Mouse (Mus musculus) olfactory bulb, adult 2 months (tissue): ENCODE measurements at regions not wholly inside any gene's neighbourhood (a gene's known extent, or its start where the extent isn't known, plus 50 kb on each side); places are given as distances from the start of the nearest gene placed in this dataset.

ENCODE experiments used
- H3K27ac ChIP-seq: fragments of 200-500 bp; 2 replicates; pipeline ENCODE4 v1.5.1; 2012; ENCODE audit warnings: low read depth, low read length; ENCODE audit not compliant: insufficient read depth
- H3K4me1 ChIP-seq: fragments of 200-500 bp; 2 replicates; pipeline ENCODE4 v1.6.1; 2012; ENCODE audit warnings: low read length; ENCODE audit not compliant: control insufficient read depth, insufficient read depth
- H3K4me3 ChIP-seq: fragments of 200-500 bp; 2 replicates; pipeline ENCODE4 v1.5.1; 2012; ENCODE audit warnings: mild to moderate bottlenecking, low read depth, low read length, moderate library complexity; ENCODE audit not compliant: insufficient read depth
- CTCF ChIP-seq: fragments of 200-500 bp; IDR thresholded peaks from 2 replicates; pipeline ENCODE4 v1.5.1; 2012; ENCODE audit warnings: low read depth, mild to moderate bottlenecking, low read length, moderate library complexity; ENCODE audit not compliant: insufficient read depth
- POLR2A ChIP-seq: fragments of 200-500 bp; IDR thresholded peaks from 2 replicates; pipeline ENCODE4 v1.6.1; 2012; ENCODE audit warnings: mild to moderate bottlenecking, low read depth, low read length, moderate library complexity; ENCODE audit not compliant: insufficient read depth
- WGBS: fragments of 180-500 bp; shearing (Covaris S2); methylation state at CpG from one replicate; pipeline ENCODE4 v1.1.7; 2018; 5-methylcytosine and 5-hydroxymethylcytosine counted together

- no peak overlapping the region for H3K27ac ChIP-seq
These were observed 367.0 kb upstream of the Ercc4 start for GRCm38 (mm10) chr16:12742472-12742871.

GRCm38 (mm10) chr16:12753181-12753580 is 356.3 kb upstream of the Ercc4 start:
- Histone ChIP-seq H3K27ac (no peak overlapping the region), H3K4me1 (no peaks in the 10 kb centered on the region), H3K4me3 (no peak overlapping the region)
- TF ChIP-seq CTCF = no peak
- TF ChIP-seq POLR2A = no peak
- 97% methylated on average over 3 of the region's 3 CpGs for WGBS

More at GRCm38 (mm10) chr16:12742472-12742871, 367.0 kb upstream of the Ercc4 start:
- TF ChIP-seq CTCF (no peak), POLR2A (no peak)
- Histone ChIP-seq H3K4me1 (no peaks in the 10 kb centered on the region), H3K4me3 (no peak overlapping the region)

DNA sequence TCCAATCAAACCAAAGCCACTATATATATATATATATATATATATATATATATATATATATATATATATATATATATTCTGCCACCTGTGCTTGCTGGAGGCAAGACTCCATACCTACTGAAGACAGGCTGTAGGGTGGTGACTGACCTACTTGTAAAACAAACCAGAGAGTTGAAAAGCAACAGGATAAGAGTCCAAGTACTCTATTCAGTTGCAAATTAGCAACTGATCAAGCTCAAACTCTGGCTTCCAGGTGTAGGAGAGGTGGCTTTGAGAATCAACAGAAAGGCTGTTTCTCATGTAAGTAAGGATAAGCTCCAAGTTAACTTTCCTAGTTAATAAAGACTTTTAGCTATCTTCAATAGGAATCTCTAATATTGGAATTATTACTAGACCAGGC is 355.1 kb upstream of the Ercc4 start:
- no peaks in the 10 kb centered on the region for H3K4me1 ChIP-seq
- H3K4me3 ChIP-seq = no peak overlapping the region
- no peak overlapping the region for H3K27ac ChIP-seq
- TF ChIP-seq CTCF = no peak
- TF ChIP-seq POLR2A = no peak

DNA sequence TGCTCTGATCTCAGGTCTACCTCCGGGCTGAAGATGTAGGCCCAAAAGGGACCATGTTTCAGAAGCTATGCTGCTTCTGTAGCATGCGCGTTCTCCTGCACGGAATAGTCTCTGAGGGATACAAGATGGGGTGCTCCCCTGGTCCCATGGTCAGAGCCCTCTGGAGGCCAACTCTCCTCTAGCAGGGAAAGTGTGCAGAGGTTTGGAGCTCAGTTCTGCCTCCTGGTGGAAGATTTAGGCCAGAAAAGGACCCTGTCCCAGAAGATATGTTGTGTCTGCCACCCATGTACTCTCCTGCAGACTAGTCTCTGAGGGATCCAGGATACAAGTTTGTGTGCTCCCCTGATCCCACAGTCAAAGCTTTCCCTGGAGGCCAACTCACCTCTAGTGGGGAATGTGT is 350.9 kb upstream of the Ercc4 start:
- no peak overlapping the region for H3K27ac ChIP-seq
- H3K4me1 ChIP-seq = no peaks in the 10 kb centered on the region
- TF ChIP-seq CTCF = no peak
- TF ChIP-seq POLR2A = no peak
- H3K4me3 ChIP-seq = no peak overlapping the region
- WGBS = 92% methylated on average over 4 of the region's 4 CpGs

DNA sequence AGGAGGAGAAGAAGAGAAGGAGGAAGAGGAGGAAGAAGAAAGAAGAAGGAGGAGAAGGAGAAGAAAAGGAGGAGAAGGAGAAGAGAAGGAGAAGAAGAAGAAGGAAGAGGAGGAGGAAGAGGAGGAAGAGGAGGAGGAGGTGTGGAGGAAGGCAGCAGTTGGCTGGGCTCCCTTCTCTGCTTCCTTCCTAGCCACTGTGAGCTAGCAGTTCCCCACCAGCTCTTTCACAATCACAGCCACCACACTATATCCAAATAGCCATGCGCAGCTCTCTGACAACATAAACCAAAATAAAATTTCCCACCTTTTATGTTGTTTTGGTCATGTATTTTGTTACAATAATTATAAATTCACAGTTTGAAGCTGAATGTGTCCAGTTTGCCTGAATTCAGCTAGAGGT is 345.3 kb upstream of the Ercc4 start:
- H3K4me1 ChIP-seq = no peaks in the 10 kb centered on the region
- WGBS = 92% methylated on average over 1 of the region's 1 CpGs
- TF ChIP-seq POLR2A = no peak
- no peak for TF ChIP-seq CTCF
- no peak overlapping the region for H3K27ac ChIP-seq
- no peak overlapping the region for H3K4me3 ChIP-seq

- no peak overlapping the region for H3K4me3 ChIP-seq
- H3K4me1 ChIP-seq = no peaks in the 10 kb centered on the region
- TF ChIP-seq POLR2A (no peak), CTCF (no peak)
- no peak overlapping the region for H3K27ac ChIP-seq
- 65% methylated on average over 1 of the region's 1 CpGs for WGBS
These were observed 344.9 kb upstream of the Ercc4 start for GRCm38 (mm10) chr16:12764608-12765007.

- no peaks in the 10 kb centered on the region; the same call in 1 of the 2 replicates for H3K4me1 ChIP-seq
- TF ChIP-seq CTCF (no peak), POLR2A (no peak)
- no peak overlapping the region for H3K27ac ChIP-seq
- H3K4me3 ChIP-seq = no peak overlapping the region
- WGBS = 97% methylated on average over 7 of the region's 7 CpGs
These were observed 342.6 kb upstream of the Ercc4 start for GRCm38 (mm10) chr16:12766846-12767245.

DNA sequence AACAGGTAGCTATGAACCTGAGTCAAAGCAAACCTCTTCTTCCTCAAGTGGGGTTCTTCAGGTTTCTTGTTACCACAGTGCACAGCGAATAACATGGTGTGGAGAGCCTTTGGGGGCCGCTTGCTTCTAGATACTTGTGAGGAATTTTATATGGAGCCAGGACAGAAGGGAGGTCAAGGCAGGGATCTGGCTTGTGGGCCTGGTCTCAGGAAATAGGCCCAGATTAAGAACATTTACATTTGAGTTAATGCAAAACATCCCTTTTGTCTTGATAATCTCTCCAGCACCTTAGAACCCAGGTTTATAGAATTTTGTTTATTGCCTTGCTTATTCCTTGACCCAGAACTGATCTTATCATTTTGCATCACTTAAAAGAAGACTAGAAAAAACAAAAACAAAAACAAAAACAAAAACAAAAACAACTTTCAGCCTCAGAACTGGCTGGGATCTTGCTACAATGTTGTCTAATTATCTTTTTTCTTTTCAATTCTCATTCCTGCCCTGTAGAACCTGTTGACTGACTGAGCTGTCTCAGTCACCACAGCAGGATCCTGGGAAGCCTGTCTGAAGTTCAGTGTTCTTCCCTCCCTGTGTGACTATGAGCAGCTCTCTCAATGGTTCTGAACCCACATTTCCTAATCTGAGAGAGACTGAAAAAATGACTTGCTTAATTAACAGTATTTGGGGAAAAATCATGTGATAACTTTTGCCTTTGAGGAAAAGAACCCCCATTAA is 341.2 kb upstream of the Ercc4 start:
- 95% methylated on average over 2 of the region's 2 CpGs for WGBS
- TF ChIP-seq POLR2A (no peak), CTCF (no peak)
- no peaks in the 10 kb centered on the region; the same call in 1 of the 2 replicates for H3K4me1 ChIP-seq

GRCm38 (mm10) chr16:12770482-12770881 is 339.0 kb upstream of the Ercc4 start:
- Histone ChIP-seq H3K27ac (no peak overlapping the region), H3K4me3 (no peak overlapping the region), H3K4me1 (no peaks in the 10 kb centered on the region; the same call in 1 of the 2 replicates)
- TF ChIP-seq POLR2A = no peak
- TF ChIP-seq CTCF = no peak
- 32% methylated on average over 5 of the region's 5 CpGs for WGBS

More for the DNA sequence above, 341.2 kb upstream of the Ercc4 start:
- Histone ChIP-seq H3K27ac (no peak overlapping the region), H3K4me3 (no peak overlapping the region)

DNA sequence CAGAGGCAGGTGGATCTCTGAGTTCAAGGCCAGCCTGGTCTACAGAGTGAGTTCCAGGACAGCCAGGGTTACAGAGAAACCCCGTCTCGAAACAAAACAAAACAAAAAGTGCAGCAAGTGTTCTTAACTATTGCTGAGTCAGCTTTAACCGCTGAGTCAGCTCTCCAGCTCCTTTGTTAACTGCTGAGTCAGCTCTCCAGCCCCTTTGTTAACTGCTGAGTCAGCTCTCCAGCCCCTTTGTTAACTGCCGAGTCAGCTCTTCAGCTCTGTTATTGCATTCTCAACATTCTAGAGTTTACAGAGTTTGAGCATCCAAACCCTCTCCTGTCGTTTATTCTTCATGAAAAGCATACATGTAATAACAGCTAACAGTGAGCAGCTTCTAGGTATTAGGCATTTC is 336.9 kb upstream of the Ercc4 start:
- 88% methylated on average over 5 of the region's 5 CpGs for WGBS
- TF ChIP-seq POLR2A (no peak), CTCF (no peak)
- H3K4me3 ChIP-seq = no peak overlapping the region
- no peaks in the 10 kb centered on the region; the same call in 1 of the 2 replicates for H3K4me1 ChIP-seq
- no peak overlapping the region for H3K27ac ChIP-seq
